Mouse (Mus musculus) forebrain, embryonic 14.5 days (tissue): ENCODE data around the gene Dok1. TPM values are rescaled to one million over a fixed set of nuclear protein-coding genes. Genes with fewer than 3 reads are reported as not detected.
A peak's percentile ranks its signal among the peaks of the same experiment; 100 is the strongest.

Source experiments
- ATAC-seq: fragments of 200-750 bp; cut with Nextera tagmentation; 2 replicates; pipeline ENCODE4 v1.8.0; 2017; ENCODE audit warnings: mild to moderate bottlenecking, moderate library complexity
- DNase-seq: peaks from one replicate; pipeline ENCODE4 v3.0.0-alpha.2; 2015; ENCODE audit warnings: low spot score
- H3K27ac ChIP-seq: fragments of 300-500 bp; sonication (generic); 2 replicates; pipeline ENCODE4 v1.5.1; 2014; ENCODE audit warnings: low read depth, mild to moderate bottlenecking, control low read depth, low read length, moderate library complexity
- H3K27me3 ChIP-seq: fragments of 300-500 bp; sonication (generic); replicated peaks from 2 replicates; pipeline ENCODE4 v1.6.1; 2014; ENCODE audit warnings: low read length, control low read depth, mixed read lengths; ENCODE audit not compliant: control insufficient read depth, insufficient read depth
- H3K36me3 ChIP-seq: fragments of 300-500 bp; sonication (generic); 2 replicates; pipeline ENCODE4 v1.6.1; 2014; ENCODE audit warnings: low read length, control low read depth; ENCODE audit not compliant: control insufficient read depth, insufficient read depth
- H3K4me1 ChIP-seq: fragments of 300-500 bp; sonication (generic); 2 replicates; pipeline ENCODE4 v1.6.1; 2014; ENCODE audit warnings: antibody characterized with exemption, low read length, control low read depth; ENCODE audit not compliant: control insufficient read depth, insufficient read depth
- H3K4me2 ChIP-seq: fragments of 300-500 bp; sonication (generic); 2 replicates; pipeline ENCODE4 v1.6.1; 2014; ENCODE audit warnings: mild to moderate bottlenecking, control low read depth, low read length
- H3K4me3 ChIP-seq: fragments of 300-500 bp; sonication (generic); 2 replicates; pipeline ENCODE4 v1.5.1; 2014; ENCODE audit warnings: low read depth, low read length, control low read depth
- H3K9ac ChIP-seq: fragments of 300-500 bp; sonication (generic); 2 replicates; pipeline ENCODE4 v1.6.1; 2014; ENCODE audit warnings: mild to moderate bottlenecking, low read length, control low read depth, moderate library complexity
- H3K9me3 ChIP-seq: fragments of 300-500 bp; sonication (generic); replicated peaks from 2 replicates; pipeline ENCODE4 v1.6.1; 2016; ENCODE audit warnings: low read length, control low read depth, mixed read lengths; ENCODE audit not compliant: control insufficient read depth
- WGBS: fragments of 180-500 bp; shearing (Covaris S2); extraction: QIAGEN DNeasy Blood & Tissue Kit; methylation state at CpG from one replicate; pipeline ENCODE4 v1.1.7; 2014; 5-methylcytosine and 5-hydroxymethylcytosine counted together
- polyA plus RNA-seq: library from polyadenylated mRNA; unstranded; fragments of >200 nt; fragmentation: Nextera tagmentation; extraction: Ambion mirVana; gene quantifications from 2 replicates; pipeline ENCODE4 v1.2.1, GENCODE M21; 2014

The Dok1 gene
- polyA plus RNA-seq, 1 experiment from 2014 or later: 3.4 TPM

GRCm38 (mm10) chr6:83069488-83070246 lies 36.4 kb upstream of the Dok1 start:
- DNase-seq (no peak), ATAC-seq (0 out of 2 replicates have a peak, but pooled peaks have one; percentile 16)
- peaks cover 91% of the 10 kb centered on the region for H3K27me3 ChIP-seq
- 1% methylated on average over 51 of the region's 69 CpGs for WGBS
- H3K4me2 ChIP-seq: 0 out of 2 replicates have a peak overlapping the region, but pooled peaks have one; percentile 16
- H3K4me3 ChIP-seq: 0 out of 2 replicates have a peak overlapping the region, but pooled peaks have one; percentile 9
- no peaks in the 10 kb centered on the region for H3K9me3 ChIP-seq
- H3K4me1 ChIP-seq: no peaks in the 10 kb centered on the region; the same call in 1 of the 2 replicates
- no peaks in the 10 kb centered on the region for H3K36me3 ChIP-seq
- H3K9ac ChIP-seq: no peak overlapping the region
- H3K27ac ChIP-seq: no peak overlapping the region

GRCm38 (mm10) chr6:83068706-83069487 lies 35.6 kb upstream of the Dok1 start:
- Histone ChIP-seq H3K4me2 (0 out of 2 replicates have a peak overlapping the region, but pooled peaks have one; percentile 18), H3K27ac (no peak overlapping the region), H3K4me1 (no peaks in the 10 kb centered on the region; the same call in 1 of the 2 replicates), H3K27me3 (peaks cover 94% of the 10 kb centered on the region), H3K9ac (no peak overlapping the region), H3K4me3 (peak overlapping the region; percentile 10; the same call in 1 of the 2 replicates), H3K36me3 (no peaks in the 10 kb centered on the region), H3K9me3 (no peaks in the 10 kb centered on the region)
- ATAC-seq: no peak
- under 1% methylated on average over 71 of the region's 81 CpGs for WGBS
- DNase-seq: no peak

GRCm38 (mm10) chr6:83068221-83068620 lies 35.0 kb upstream of the Dok1 start:
- no peak overlapping the region for H3K9ac ChIP-seq
- H3K4me1 ChIP-seq: no peaks in the 10 kb centered on the region; the same call in 1 of the 2 replicates
- DNase-seq (no peak), ATAC-seq (no peak)
- no peaks in the 10 kb centered on the region for H3K9me3 ChIP-seq
- no peaks in the 10 kb centered on the region for H3K36me3 ChIP-seq
- 6% methylated on average over 8 of the region's 8 CpGs for WGBS
- H3K4me3 ChIP-seq: peak overlapping the region; percentile 10; the same call in 1 of the 2 replicates
- H3K27me3 ChIP-seq: peaks cover 93% of the 10 kb centered on the region
- H3K27ac ChIP-seq: no peak overlapping the region
- H3K4me2 ChIP-seq: no peak overlapping the region

- DNase-seq (no peak), ATAC-seq (no peak)
- Histone ChIP-seq H3K9ac (no peak overlapping the region), H3K4me2 (no peak overlapping the region), H3K4me3 (no peak overlapping the region), H3K27me3 (peaks cover 85% of the 10 kb centered on the region), H3K4me1 (no peaks in the 10 kb centered on the region; the same call in 1 of the 2 replicates), H3K36me3 (no peaks in the 10 kb centered on the region), H3K27ac (no peak overlapping the region), H3K9me3 (no peaks in the 10 kb centered on the region)
- WGBS: 30% methylated on average over 6 of the region's 6 CpGs
Measured at GRCm38 (mm10) chr6:83066441-83066840, 33.2 kb upstream of the Dok1 start.

- H3K4me1 ChIP-seq: no peaks in the 10 kb centered on the region; the same call in 1 of the 2 replicates
- no peak overlapping the region for H3K9ac ChIP-seq
- H3K9me3 ChIP-seq: no peaks in the 10 kb centered on the region
- DNase-seq (no peak), ATAC-seq (no peak)
- no peak overlapping the region for H3K4me2 ChIP-seq
- no peak overlapping the region for H3K27ac ChIP-seq
- WGBS: 33% methylated on average over 8 of the region's 8 CpGs
- H3K27me3 ChIP-seq: peaks cover 80% of the 10 kb centered on the region
- no peak overlapping the region for H3K4me3 ChIP-seq
- H3K36me3 ChIP-seq: no peaks in the 10 kb centered on the region
Measured at GRCm38 (mm10) chr6:83065995-83066394, 32.7 kb upstream of the Dok1 start.

GRCm38 (mm10) chr6:83058725-83059124 lies 25.5 kb upstream of the Dok1 start:
- no peak overlapping the region for H3K9ac ChIP-seq
- peaks cover 8% of the 10 kb centered on the region for H3K4me1 ChIP-seq
- no peak overlapping the region for H3K4me2 ChIP-seq
- H3K4me3 ChIP-seq: no peak overlapping the region
- H3K27ac ChIP-seq: no peak overlapping the region
- peaks cover 16% of the 10 kb centered on the region for H3K27me3 ChIP-seq
- DNase-seq (no peak), ATAC-seq (no peak)
- WGBS: 63% methylated on average over 2 of the region's 2 CpGs
- H3K36me3 ChIP-seq: peaks cover 15% of the 10 kb centered on the region
- H3K9me3 ChIP-seq: no peaks in the 10 kb centered on the region

- Histone ChIP-seq H3K4me3 (no peak within 1 kb of the TSS), H3K27me3 (peaks cover 9% of the 10 kb centered on the region), H3K9me3 (no peaks in the 10 kb centered on the region), H3K9ac (no peak within 1 kb of the TSS), H3K27ac (no peak within 1 kb of the TSS), H3K4me1 (peaks cover 15% of the 10 kb centered on the region), H3K36me3 (peaks cover 15% of the 10 kb centered on the region), H3K4me2 (no peak within 1 kb of the TSS)
- ATAC-seq: no peak
- DNase-seq: peak; percentile 42
- 45% methylated on average over 3 of the region's 3 CpGs for WGBS
Measured at GRCm38 (mm10) chr6:83057790-83058189, 24.5 kb upstream of the Dok1 start, which contains the start of gene Dqx1. TSS of gene Dqx1 (plus strand) at chr6:83057844.

- Histone ChIP-seq H3K9ac (peak within 1 kb of the TSS; percentile 90), H3K9me3 (no peaks in the 10 kb centered on the region), H3K4me2 (peak within 1 kb of the TSS; percentile 87), H3K4me3 (peak within 1 kb of the TSS; percentile 96), H3K36me3 (peaks cover 28% of the 10 kb centered on the region), H3K27me3 (no peaks in the 10 kb centered on the region), H3K4me1 (peaks cover 18% of the 10 kb centered on the region), H3K27ac (peak within 1 kb of the TSS; percentile 82)
- ATAC-seq (peak; percentile 43; the same call in 1 of the 2 replicates), DNase-seq (no peak)
- WGBS: under 1% methylated on average over 48 of the region's 50 CpGs
Measured at GRCm38 (mm10) chr6:83054871-83055431, 21.7 kb upstream of the Dok1 start, which contains the start of gene Htra2. TSS of gene Htra2 (minus strand) at chr6:83055273.
